Mouse (Mus musculus) hindbrain, embryonic 16.5 days (tissue): Measurements from ENCODE around the gene Pdk3. TPM values are rescaled to one million over a fixed set of nuclear protein-coding genes. Genes with fewer than 3 reads are reported as not detected.

ENCODE experiments used
- ATAC-seq: fragments of 200-750 bp; cut with Nextera tagmentation; 2 replicates; pipeline ENCODE4 v1.8.0; 2017; ENCODE audit warnings: moderate TSS enrichment, moderate library complexity
- H3K27ac ChIP-seq: fragments of 300-500 bp; sonication (generic); 2 replicates; pipeline ENCODE4 v1.5.1; 2014; ENCODE audit warnings: low read depth, mild to moderate bottlenecking, control low read depth, low read length, moderate library complexity
- H3K27me3 ChIP-seq: fragments of 300-500 bp; sonication (generic); replicated peaks from 2 replicates; pipeline ENCODE4 v1.6.1; 2014; ENCODE audit warnings: low read length; ENCODE audit not compliant: control insufficient read depth, insufficient read depth
- H3K36me3 ChIP-seq: fragments of 300-500 bp; sonication (generic); 2 replicates; pipeline ENCODE4 v1.6.1; 2014; ENCODE audit warnings: mild to moderate bottlenecking, low read length, moderate library complexity, mixed read lengths; ENCODE audit not compliant: control insufficient read depth, insufficient read depth
- H3K4me1 ChIP-seq: fragments of 300-500 bp; sonication (generic); 2 replicates; pipeline ENCODE4 v1.6.1; 2014; ENCODE audit warnings: low read depth, low read length; ENCODE audit not compliant: control insufficient read depth, insufficient read depth
- H3K4me2 ChIP-seq: fragments of 300-500 bp; sonication (generic); 2 replicates; pipeline ENCODE4 v1.6.1; 2014; ENCODE audit warnings: mild to moderate bottlenecking, low read length, control low read depth, moderate library complexity
- H3K4me3 ChIP-seq: fragments of 300-500 bp; sonication (generic); 2 replicates; pipeline ENCODE4 v1.5.1; 2014; ENCODE audit warnings: mild to moderate bottlenecking, low read length, control low read depth, moderate library complexity
- H3K9ac ChIP-seq: fragments of 300-500 bp; sonication (generic); 2 replicates; pipeline ENCODE4 v1.6.1; 2014; ENCODE audit warnings: low read depth, mild to moderate bottlenecking, control low read depth, low read length, moderate library complexity
- H3K9me3 ChIP-seq: fragments of 300-500 bp; sonication (generic); 2 replicates; pipeline ENCODE4 v1.6.1; 2014; ENCODE audit warnings: mild to moderate bottlenecking, low read length, moderate library complexity; ENCODE audit not compliant: control insufficient read depth
- WGBS: fragments of 180-500 bp; shearing (Covaris S2); extraction: QIAGEN DNeasy Blood & Tissue Kit; methylation state at CpG from one replicate; pipeline ENCODE4 v1.1.7; 2014; 5-methylcytosine and 5-hydroxymethylcytosine counted together
- polyA plus RNA-seq: library from polyadenylated mRNA; unstranded; fragments of >200 nt; fragmentation: Nextera tagmentation; extraction: Ambion mirVana; gene quantifications from 2 replicates; pipeline ENCODE4 v1.2.1, GENCODE M21; 2015

Pdk3 gene
- polyA plus RNA-seq, 1 experiment from 2014 or later = 24.7 TPM

DNA sequence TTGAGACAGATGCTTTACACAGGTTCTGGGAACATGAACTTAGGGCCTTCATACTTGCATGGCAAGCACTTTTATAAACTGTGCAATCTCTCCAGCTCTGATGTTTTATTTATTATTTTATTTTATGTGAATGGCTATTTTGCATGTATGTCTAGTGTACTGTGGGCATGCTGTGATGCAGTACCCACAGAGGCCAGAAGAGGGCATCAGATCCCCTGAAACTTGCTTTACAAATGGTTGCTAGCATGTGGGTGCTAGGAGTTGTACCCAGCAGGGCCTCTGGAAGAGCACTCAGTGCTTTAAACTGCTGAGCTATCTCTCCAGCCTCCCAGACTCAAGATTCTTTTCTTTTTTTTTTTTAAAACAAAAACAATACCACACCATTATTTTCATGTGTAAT lies 38.8 kb downstream of the Pdk3 start:
- no peak for ATAC-seq
- Histone ChIP-seq H3K9me3 (no peaks in the 10 kb centered on the region), H3K27me3 (no peaks in the 10 kb centered on the region), H3K9ac (no peak overlapping the region), H3K4me1 (no peaks in the 10 kb centered on the region), H3K27ac (no peak overlapping the region), H3K4me3 (no peak overlapping the region), H3K4me2 (no peak overlapping the region), H3K36me3 (no peaks in the 10 kb centered on the region)

DNA sequence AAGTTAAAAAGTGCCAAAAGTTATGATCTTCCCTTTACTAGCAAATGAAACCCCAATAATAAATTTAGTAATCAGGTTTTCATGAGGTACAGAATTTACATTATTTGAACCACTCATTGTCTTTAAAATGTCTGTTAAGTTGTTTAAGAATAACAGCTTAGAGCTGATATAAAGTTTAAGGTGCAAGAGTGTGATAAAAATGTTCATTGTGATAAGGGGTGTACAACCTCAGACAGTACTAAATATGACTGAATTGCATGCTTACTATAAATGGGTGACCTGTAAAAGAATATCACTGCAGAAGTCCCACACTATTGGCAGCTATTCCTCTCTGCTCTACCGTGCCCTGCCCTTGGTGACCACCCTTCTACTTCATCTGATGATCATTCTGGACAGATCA lies 42.4 kb downstream of the Pdk3 start:
- H3K4me3 ChIP-seq = no peak overlapping the region

DNA sequence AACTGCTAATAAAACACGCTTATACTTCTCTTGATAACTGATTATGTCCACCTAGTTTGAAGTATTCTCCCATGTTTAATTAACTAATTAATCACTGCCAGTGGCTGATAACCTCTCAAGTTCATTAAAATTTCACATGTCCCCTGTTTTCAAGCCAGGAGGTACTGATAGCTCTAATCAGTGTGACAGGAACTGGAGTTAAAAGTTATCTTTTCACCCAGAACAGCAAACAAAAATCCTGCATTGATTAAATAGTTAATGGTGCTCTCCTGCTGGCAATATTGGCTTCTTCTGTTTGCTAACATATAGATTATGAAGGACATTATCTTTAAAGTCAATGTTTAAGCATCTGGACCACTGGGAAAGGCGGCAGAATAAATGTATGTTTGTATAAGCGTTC lies 71.2 kb downstream of the Pdk3 start:
- WGBS = 85% methylated on average over 3 of the region's 3 CpGs
- no peaks in the 10 kb centered on the region for H3K4me1 ChIP-seq
- ATAC-seq = no peak

More for the DNA sequence above, 42.4 kb downstream of the Pdk3 start:
- no peak for ATAC-seq
- 82% methylated on average over 1 of the region's 1 CpGs for WGBS
- Histone ChIP-seq H3K9me3 (no peaks in the 10 kb centered on the region), H3K27me3 (no peaks in the 10 kb centered on the region), H3K4me1 (no peaks in the 10 kb centered on the region), H3K27ac (no peak overlapping the region), H3K9ac (no peak overlapping the region), H3K4me2 (no peak overlapping the region), H3K36me3 (no peaks in the 10 kb centered on the region)

DNA sequence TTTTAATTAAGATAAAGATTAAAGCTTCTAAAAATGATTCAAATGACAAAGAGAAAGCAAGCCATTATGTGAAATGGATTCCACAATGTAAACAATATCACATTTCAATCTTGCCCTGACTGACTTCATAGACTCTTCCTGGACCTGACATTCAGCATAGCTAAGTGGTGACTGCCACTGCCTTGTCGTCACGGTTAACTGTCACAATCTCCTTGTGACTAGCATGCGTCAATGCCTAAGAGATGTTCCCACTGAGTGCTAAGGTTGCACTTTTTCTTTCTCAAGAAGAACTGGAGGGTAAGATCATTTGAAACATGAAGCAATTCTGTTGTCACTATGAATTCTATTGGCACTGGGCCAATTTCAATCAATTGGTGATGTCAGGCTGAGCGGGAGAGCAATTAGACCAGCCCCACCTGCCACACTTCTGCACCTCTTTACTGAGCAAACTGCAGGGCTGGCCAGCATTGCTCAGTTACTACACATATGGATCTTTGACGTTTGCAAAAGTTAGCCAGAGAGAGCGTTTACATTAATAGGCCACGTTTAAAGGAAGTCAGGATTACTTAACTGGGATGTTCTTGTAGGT lies 75.0 kb downstream of the Pdk3 start:
- Histone ChIP-seq H3K4me2 (no peak overlapping the region), H3K4me3 (no peak overlapping the region), H3K36me3 (no peaks in the 10 kb centered on the region), H3K4me1 (no peaks in the 10 kb centered on the region), H3K27ac (no peak overlapping the region), H3K27me3 (no peaks in the 10 kb centered on the region), H3K9me3 (no peaks in the 10 kb centered on the region), H3K9ac (no peak overlapping the region)
- ATAC-seq = no peak
- 50% methylated on average over 7 of the region's 7 CpGs for WGBS

More for the DNA sequence above, 71.2 kb downstream of the Pdk3 start:
- Histone ChIP-seq H3K9ac (no peak overlapping the region), H3K27me3 (no peaks in the 10 kb centered on the region), H3K4me3 (no peak overlapping the region), H3K4me2 (no peak overlapping the region), H3K27ac (no peak overlapping the region), H3K36me3 (no peaks in the 10 kb centered on the region), H3K9me3 (no peaks in the 10 kb centered on the region)

DNA sequence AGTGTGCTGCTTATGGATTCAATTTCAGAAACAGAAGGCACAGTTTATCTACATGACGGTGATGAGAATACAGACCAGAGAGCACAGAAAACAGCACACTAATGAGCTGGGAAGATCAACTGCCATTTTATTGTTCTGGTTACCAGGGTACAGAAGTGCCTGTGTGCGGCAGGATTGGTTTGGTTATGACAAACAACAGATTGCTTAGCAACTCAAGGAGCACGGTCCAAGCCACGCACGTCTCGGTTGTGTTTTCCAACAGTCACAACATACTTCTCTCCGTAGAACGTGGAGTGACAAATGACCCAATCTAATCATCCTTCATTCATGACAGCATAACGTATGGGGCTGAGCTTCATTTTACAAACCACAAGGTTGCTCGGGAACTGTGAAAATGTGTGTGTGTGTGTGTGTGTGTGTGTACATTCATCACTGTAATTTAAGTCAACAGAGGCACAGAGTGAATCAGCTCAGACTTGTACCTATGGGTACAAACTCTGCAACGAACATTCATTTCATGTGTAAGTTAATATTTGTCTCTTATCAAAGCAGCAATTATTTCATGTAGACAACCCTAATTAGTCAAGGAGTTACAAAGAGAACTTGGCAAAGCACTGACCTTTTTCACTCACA lies 76.7 kb downstream of the Pdk3 start:
- WGBS = 53% methylated on average over 11 of the region's 11 CpGs

DNA sequence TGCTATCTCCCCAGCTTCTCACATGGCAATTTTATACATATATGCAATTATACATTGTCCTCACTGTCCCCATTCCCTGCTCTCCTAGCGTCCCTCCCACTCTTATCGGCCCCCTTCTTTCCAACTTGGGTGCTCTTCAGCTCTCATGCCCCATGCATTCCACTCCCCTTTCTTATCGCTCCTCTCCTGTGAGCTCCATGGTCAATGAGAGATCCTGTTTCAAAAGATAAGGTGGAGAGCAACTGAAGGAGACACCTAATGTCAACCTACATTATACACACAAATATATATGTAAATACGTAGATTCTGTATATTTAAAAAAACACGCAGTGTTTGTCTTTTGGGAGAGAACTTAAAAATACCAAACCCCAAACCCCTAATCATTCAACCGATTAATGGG lies 81.4 kb downstream of the Pdk3 start:
- Histone ChIP-seq H3K9me3 (no peaks in the 10 kb centered on the region), H3K9ac (no peak overlapping the region), H3K4me2 (no peak overlapping the region), H3K36me3 (0 out of 2 replicates have a peak, but pooled peaks cover 4% of the 10 kb centered on the region), H3K27me3 (no peaks in the 10 kb centered on the region; the same call in 1 of the 2 replicates), H3K4me1 (no peaks in the 10 kb centered on the region), H3K4me3 (no peak overlapping the region), H3K27ac (no peak overlapping the region)
- no peak for ATAC-seq
- 94% methylated on average over 6 of the region's 6 CpGs for WGBS

More for the DNA sequence above, 76.7 kb downstream of the Pdk3 start:
- ATAC-seq = peak; percentile 65
- Histone ChIP-seq H3K4me3 (no peak overlapping the region), H3K4me2 (no peak overlapping the region), H3K27ac (no peak overlapping the region), H3K27me3 (no peaks in the 10 kb centered on the region), H3K9ac (no peak overlapping the region), H3K36me3 (no peaks in the 10 kb centered on the region), H3K9me3 (no peaks in the 10 kb centered on the region), H3K4me1 (no peaks in the 10 kb centered on the region)

DNA sequence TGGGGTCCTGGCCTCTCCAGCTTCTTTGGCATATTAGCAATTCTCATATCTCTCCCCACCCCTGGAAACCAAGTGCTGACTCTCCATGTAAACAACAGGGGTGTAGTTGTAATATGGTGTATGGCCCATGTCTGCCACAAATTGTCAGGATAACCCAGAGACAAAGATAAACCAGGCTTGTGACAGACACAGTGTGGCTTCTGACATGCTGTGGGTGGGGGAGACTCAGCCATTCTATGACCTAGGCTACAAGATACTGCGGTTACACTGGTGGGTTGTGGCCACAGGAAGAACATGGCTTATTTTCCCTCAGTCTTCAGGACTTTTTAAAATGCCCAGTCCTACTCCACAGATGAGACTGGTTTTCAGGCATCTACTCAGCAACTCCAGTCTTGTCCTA lies 82.8 kb downstream of the Pdk3 start:
- Histone ChIP-seq H3K36me3 (0 out of 2 replicates have a peak, but pooled peaks cover 4% of the 10 kb centered on the region), H3K9ac (no peak overlapping the region), H3K4me3 (no peak overlapping the region), H3K9me3 (no peaks in the 10 kb centered on the region), H3K4me2 (no peak overlapping the region), H3K4me1 (no peaks in the 10 kb centered on the region), H3K27ac (no peak overlapping the region), H3K27me3 (no peaks in the 10 kb centered on the region; the same call in 1 of the 2 replicates)
- no peak for ATAC-seq
- 100% methylated on average over 1 of the region's 1 CpGs for WGBS

DNA sequence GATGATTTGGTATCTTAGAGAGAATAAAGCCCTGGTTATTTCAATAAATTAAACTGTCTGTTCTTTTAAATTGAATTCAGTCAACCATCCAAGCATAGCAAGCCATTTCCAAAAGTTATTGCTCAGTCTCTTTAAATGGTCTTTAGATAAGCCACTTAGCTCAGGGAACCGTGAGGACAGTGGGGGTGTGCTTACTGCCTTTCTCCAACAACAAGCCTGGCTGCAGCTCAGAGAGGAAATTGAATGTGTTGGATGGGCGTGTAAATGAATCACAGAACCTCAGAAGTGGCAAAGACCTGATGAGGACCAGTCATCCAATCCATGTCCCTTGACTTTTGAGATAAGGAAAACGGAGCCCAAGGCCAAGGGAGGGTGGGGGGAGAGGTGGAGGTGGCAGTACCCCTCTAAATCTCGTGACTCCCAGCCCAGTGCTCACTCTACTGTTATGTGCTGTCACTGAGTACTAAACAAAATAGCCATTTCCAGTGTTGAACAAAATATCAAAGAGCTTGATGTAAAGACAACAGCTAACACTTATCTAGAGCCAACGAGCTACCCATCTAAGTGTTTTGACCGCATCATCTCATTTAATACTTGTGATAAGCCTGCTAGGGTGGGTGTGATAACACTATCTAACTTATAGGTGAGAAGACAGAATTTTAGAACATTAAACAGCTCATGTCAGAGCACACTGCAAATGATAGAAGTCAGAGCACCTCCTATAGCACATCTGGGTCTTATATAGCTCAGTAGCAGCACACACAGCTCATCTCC lies 98.8 kb downstream of the Pdk3 start:
- Histone ChIP-seq H3K9me3 (no peaks in the 10 kb centered on the region), H3K4me2 (no peak overlapping the region), H3K4me3 (no peak overlapping the region), H3K27me3 (no peaks in the 10 kb centered on the region), H3K27ac (no peak overlapping the region), H3K9ac (no peak overlapping the region), H3K36me3 (peaks cover 5% of the 10 kb centered on the region), H3K4me1 (no peaks in the 10 kb centered on the region)
- no peak for ATAC-seq
- WGBS = 62% methylated on average over 6 of the region's 6 CpGs

DNA sequence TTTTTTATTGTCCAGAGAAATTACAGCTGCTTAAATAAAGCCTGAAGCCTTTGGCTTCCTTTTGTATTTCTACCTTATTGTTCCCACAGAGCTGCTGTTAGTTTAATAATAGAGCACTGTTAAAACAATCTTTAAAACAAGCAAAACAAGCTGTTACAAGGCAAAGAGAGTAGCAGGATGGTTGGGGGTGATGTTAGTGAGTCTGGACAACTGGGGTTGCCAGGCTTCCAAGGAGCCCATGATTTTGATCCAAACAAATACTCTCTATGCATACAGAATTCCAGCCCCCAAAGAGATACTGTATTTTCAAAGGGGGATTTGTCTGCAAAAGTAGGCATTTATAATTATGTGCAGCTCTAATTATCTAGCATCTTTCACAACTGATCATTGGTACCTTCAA lies 99.6 kb downstream of the Pdk3 start:
- H3K4me2 ChIP-seq = no peak overlapping the region
- no peak for ATAC-seq

More for the DNA sequence above, 99.6 kb downstream of the Pdk3 start:
- Histone ChIP-seq H3K9ac (no peak overlapping the region), H3K27me3 (no peaks in the 10 kb centered on the region), H3K9me3 (no peaks in the 10 kb centered on the region), H3K27ac (no peak overlapping the region), H3K4me3 (no peak overlapping the region), H3K4me1 (no peaks in the 10 kb centered on the region), H3K36me3 (peaks cover 5% of the 10 kb centered on the region)
